Mouse (Mus musculus) heart, embryonic 10.5 days (tissue): Measurements from ENCODE around the gene Fzd2. TPM values are rescaled to one million over a fixed set of nuclear protein-coding genes. Genes with fewer than 3 reads are reported as not detected.
"Not testable (repeated sequence)": the region's sequence is repeated elsewhere in the genome, so short reads cannot be mapped to it uniquely, and the experiment has no call there.

ENCODE experiments used
- DNase-seq: peaks from one replicate; pipeline ENCODE4 v3.0.0-alpha.2; 2017; ENCODE audit warnings: low spot score
- H3K27ac ChIP-seq: fragments of 300-500 bp; sonication (generic); 2 replicates; pipeline ENCODE4 v1.5.1; 2016; ENCODE audit warnings: mild to moderate bottlenecking
- H3K27me3 ChIP-seq: fragments of 300-500 bp; sonication (generic); 2 replicates; pipeline ENCODE4 v1.6.1; 2016; ENCODE audit warnings: mild to moderate bottlenecking; ENCODE audit not compliant: poor library complexity, insufficient read depth, severe bottlenecking
- H3K36me3 ChIP-seq: fragments of 300-500 bp; sonication (generic); 2 replicates; pipeline ENCODE4 v1.6.1; 2016; ENCODE audit warnings: mild to moderate bottlenecking, moderate library complexity
- H3K4me1 ChIP-seq: fragments of 300-500 bp; sonication (generic); 2 replicates; pipeline ENCODE4 v1.6.1; 2016; ENCODE audit warnings: mild to moderate bottlenecking
- H3K4me3 ChIP-seq: fragments of 300-500 bp; sonication (generic); 2 replicates; pipeline ENCODE4 v1.5.1; 2016; ENCODE audit warnings: mild to moderate bottlenecking, moderate library complexity
- H3K9me3 ChIP-seq: fragments of 300-500 bp; sonication (generic); 2 replicates; pipeline ENCODE4 v1.6.1; 2016; ENCODE audit warnings: mild to moderate bottlenecking, moderate library complexity
- WGBS: fragments of 180-500 bp; shearing (Covaris S2); methylation state at CpG from one replicate; pipeline ENCODE4 v1.1.7; 2016; 5-methylcytosine and 5-hydroxymethylcytosine counted together
- polyA plus RNA-seq: library from polyadenylated mRNA; unstranded; fragments of >200 nt; fragmentation: Nextera tagmentation; extraction: Ambion mirVana; gene quantifications from 2 replicates; pipeline ENCODE4 v1.2.1, GENCODE M21; 2016

The Fzd2 gene
- polyA plus RNA-seq, 1 experiment from 2014 or later, result 34.5 TPM

DNA sequence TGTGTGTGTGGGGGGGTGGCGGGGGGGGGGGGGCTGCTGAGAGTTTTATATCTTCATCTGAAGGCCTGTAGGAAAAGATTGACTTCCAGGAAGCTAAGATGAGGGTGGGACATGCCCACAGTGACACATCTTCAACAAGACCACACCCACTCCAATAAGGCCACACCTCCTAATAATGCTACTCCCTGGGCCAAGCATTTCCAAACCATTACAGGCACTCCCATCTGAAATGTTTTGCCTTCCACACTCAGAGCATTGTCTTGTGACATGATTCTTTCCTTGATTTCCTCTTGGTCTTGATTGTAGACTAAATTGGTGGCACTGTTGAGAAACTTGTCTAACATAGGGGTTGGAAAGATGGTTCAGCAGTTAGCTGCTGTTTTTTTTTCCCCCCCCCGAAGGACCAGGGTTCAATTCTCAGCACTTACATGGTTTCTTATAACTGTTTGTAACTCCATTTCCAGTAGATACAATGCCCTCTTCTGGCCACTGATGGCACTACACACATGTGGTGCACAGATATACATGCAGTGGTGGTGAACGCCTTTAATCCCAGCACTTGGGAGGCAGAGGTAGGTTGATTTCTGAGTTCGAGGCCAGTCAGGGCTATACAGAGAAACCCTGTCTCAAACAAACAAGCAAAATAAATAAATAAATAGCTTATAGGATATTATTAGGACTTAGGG, 17.6 kb upstream of the Fzd2 start:
- DNase-seq, result no peak
- 87% methylated on average over 4 of the region's 4 CpGs for WGBS

DNA sequence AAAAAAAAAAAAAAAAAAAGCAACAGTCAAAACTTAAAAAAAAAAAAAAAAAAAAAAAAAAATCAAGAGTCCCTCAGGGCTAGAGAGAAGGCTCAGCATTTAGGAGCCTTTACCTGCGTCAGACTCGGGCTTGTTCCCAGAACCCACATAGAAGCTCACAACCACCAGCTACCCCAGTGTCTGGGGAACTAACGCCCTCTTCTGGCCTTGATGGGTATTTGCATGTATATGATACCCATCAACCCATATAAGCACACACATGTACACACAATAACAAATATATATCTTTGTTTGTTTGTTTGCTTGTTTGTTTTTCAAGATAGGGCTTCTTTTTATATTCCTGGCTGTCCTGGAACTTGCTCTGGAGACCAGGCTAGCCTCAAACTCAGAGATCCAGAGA, 16.6 kb upstream of the Fzd2 start:
- Histone ChIP-seq H3K4me3 (no peak overlapping the region), H3K4me1 (peaks cover 6% of the 10 kb centered on the region), H3K9me3 (no peaks in the 10 kb centered on the region), H3K27me3 (no peaks in the 10 kb centered on the region), H3K27ac (no peak overlapping the region), H3K36me3 (0 out of 2 replicates have a peak, but pooled peaks cover 8% of the 10 kb centered on the region)
- no peak for DNase-seq
- WGBS, result 74% methylated on average over 3 of the region's 3 CpGs

More for the DNA sequence above, 17.6 kb upstream of the Fzd2 start:
- H3K27ac ChIP-seq, result no peak overlapping the region
- H3K9me3 ChIP-seq, result no peaks in the 10 kb centered on the region
- no peaks in the 10 kb centered on the region for H3K27me3 ChIP-seq
- peaks cover 16% of the 10 kb centered on the region for H3K4me1 ChIP-seq
- H3K36me3 ChIP-seq, result 0 out of 2 replicates have a peak, but pooled peaks cover 8% of the 10 kb centered on the region
- no peak overlapping the region for H3K4me3 ChIP-seq

DNA sequence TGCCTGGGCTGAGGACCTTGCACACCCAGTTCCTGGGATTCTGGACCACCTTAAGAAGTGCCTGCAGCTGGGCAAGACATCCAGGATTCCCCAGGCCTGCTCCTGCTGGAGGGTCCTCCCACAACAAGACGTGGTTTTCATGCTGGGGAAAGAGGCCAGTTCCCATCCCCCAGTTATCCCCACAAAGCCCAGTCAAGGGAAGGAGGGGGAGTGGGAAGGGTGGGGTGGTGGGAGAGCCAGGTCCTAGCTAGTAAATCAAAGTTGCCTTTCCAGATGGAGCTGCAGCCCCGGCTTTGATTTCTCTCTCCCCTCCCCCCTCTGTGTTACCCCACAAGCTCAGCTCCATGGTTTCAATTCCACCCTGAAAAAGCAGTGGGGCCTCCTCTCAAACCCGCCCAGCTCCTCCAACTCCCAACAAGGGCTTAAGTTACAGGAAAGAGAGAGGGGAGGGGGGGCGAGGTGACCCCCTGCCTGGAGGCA, 8.8 kb upstream of the Fzd2 start:
- H3K36me3 ChIP-seq, result no peaks in the 10 kb centered on the region
- WGBS, result 26% methylated on average over 4 of the region's 4 CpGs
- peak overlapping the region; percentile 80 for H3K27ac ChIP-seq
- DNase-seq, result peak; percentile 64
- no peaks in the 10 kb centered on the region for H3K9me3 ChIP-seq
- peaks cover 11% of the 10 kb centered on the region for H3K4me1 ChIP-seq
- 0 out of 2 replicates have a peak, but pooled peaks cover 5% of the 10 kb centered on the region for H3K27me3 ChIP-seq
- H3K4me3 ChIP-seq, result peak overlapping the region; percentile 16; the same call in 1 of the 2 replicates

DNA sequence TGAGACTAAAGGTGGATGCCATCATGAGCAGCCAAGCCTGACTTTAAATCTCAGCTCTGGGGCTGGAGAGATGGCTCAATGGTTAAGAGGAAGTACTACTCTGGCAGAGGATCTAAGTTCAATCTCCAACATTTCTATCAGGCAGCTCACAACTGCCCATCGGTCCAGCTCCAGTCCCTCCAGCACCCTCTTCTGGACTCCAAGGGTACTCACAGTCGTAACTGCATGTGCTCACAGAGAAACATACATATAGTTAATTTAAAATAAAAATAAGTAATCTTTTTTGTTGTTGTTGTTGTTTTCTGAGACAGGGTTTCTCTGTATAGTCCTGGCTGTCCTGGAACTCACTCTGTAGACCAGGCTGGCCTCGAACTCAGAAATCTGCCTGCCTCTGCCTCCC, 4.3 kb upstream of the Fzd2 start:
- no peaks in the 10 kb centered on the region for H3K9me3 ChIP-seq
- H3K36me3 ChIP-seq, result no peaks in the 10 kb centered on the region
- no peak overlapping the region for H3K27ac ChIP-seq
- H3K4me1 ChIP-seq, result peaks cover 23% of the 10 kb centered on the region
- no peak overlapping the region for H3K4me3 ChIP-seq
- DNase-seq, result no peak
- WGBS, result 90% methylated on average over 3 of the region's 3 CpGs
- peaks cover 9% of the 10 kb centered on the region; the same call in 1 of the 2 replicates for H3K27me3 ChIP-seq

DNA sequence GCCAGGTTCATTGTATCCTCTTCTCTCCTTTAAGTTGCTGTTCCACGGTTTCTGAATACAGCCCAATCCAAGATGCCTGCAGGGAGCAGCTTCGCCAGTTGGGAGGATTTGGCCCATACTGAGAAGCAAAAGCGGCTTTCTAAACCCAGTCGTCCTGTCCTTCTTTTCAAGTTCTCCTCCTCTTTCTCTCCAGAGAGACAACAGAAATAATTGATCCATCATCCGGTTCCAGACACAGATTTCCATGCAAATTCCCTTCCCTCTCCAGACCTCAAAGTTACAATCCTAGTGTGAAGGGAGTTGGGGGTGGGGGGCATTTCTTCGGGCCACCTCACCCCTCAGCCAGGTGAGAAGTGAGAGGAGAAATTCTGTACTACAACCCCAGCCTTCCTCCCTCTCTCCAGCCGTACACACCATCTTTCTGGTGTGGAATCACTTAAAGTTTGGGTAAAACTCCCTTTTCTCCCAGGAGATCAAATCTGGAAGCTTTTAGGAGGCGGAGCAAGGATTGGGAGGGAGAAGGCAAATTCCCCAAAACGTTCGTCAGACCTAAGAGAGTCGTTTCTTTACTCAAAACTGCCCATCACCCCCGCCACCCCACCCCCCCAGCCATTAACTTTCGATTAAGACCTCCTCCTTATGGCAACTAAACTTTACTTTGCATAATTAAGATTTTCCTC, 1.2 kb upstream of the Fzd2 start:
- H3K9me3 ChIP-seq, result no peaks in the 10 kb centered on the region
- DNase-seq, result no peak
- H3K4me3 ChIP-seq, result peak overlapping the region; percentile 76
- peaks cover 23% of the 10 kb centered on the region; the same call in 1 of the 2 replicates for H3K4me1 ChIP-seq
- 4% methylated on average over 13 of the region's 13 CpGs for WGBS
- H3K36me3 ChIP-seq, result no peaks in the 10 kb centered on the region
- H3K27me3 ChIP-seq, result peaks cover 7% of the 10 kb centered on the region; the same call in 1 of the 2 replicates
- H3K27ac ChIP-seq, result peak overlapping the region; percentile 94

DNA sequence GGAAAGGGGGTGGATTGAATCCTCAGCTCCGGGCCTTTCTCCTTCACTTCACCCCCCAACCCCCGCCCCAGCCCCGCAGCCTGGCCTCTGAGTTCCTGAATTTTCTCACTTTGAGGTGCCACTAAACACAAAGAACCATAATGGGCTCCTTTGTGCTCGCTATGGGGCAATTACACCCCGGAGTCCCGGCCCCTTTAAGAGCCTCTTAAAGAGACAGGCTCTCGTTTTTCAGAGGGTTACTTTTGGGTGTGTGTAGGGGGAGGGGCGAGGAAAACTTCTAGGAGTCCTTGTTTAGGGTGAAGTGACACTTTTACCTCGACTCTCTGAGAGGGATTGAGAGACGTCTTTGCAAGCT, 723 bp upstream of the Fzd2 start:
- Histone ChIP-seq H3K4me1 (peaks cover 27% of the 10 kb centered on the region), H3K4me3 (peak overlapping the region; percentile 76), H3K27ac (peak overlapping the region; percentile 94), H3K9me3 (no peaks in the 10 kb centered on the region), H3K36me3 (no peaks in the 10 kb centered on the region), H3K27me3 (peaks cover 7% of the 10 kb centered on the region; the same call in 1 of the 2 replicates)
- no peak for DNase-seq
- 1% methylated on average over 10 of the region's 10 CpGs for WGBS

DNA sequence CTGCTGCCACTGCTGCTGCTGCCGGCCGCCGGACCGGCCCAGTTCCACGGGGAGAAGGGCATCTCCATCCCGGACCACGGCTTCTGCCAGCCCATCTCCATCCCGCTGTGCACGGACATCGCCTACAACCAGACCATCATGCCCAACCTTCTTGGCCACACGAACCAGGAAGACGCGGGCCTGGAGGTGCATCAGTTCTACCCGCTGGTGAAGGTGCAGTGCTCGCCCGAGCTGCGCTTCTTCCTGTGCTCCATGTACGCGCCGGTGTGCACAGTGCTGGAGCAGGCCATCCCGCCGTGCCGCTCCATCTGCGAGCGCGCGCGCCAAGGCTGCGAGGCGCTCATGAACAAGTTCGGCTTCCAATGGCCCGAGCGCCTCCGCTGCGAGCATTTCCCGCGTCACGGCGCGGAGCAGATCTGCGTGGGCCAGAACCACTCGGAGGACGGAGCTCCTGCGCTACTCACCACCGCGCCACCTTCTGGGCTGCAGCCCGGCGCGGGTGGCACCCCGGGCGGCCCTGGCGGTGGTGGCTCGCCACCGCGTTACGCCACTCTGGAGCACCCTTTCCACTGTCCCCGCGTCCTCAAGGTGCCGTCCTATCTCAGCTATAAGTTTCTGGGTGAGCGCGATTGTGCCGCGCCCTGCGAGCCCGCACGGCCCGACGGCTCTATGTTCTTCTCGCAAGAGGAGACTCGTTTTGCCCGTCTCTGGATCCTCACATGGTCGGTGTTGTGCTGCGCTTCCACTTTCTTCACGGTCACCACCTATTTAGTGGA, 769 bp downstream of the Fzd2 start:
- peaks cover 42% of the 10 kb centered on the region for H3K4me1 ChIP-seq
- H3K36me3 ChIP-seq, result no peaks in the 10 kb centered on the region
- DNase-seq, result peak; percentile 77
- H3K27me3 ChIP-seq, result peaks cover 7% of the 10 kb centered on the region; the same call in 1 of the 2 replicates
- under 1% methylated on average over 74 of the region's 74 CpGs for WGBS
- H3K9me3 ChIP-seq, result no peaks in the 10 kb centered on the region
- peak overlapping the region; percentile 94 for H3K27ac ChIP-seq
- peak overlapping the region; percentile 76 for H3K4me3 ChIP-seq

DNA sequence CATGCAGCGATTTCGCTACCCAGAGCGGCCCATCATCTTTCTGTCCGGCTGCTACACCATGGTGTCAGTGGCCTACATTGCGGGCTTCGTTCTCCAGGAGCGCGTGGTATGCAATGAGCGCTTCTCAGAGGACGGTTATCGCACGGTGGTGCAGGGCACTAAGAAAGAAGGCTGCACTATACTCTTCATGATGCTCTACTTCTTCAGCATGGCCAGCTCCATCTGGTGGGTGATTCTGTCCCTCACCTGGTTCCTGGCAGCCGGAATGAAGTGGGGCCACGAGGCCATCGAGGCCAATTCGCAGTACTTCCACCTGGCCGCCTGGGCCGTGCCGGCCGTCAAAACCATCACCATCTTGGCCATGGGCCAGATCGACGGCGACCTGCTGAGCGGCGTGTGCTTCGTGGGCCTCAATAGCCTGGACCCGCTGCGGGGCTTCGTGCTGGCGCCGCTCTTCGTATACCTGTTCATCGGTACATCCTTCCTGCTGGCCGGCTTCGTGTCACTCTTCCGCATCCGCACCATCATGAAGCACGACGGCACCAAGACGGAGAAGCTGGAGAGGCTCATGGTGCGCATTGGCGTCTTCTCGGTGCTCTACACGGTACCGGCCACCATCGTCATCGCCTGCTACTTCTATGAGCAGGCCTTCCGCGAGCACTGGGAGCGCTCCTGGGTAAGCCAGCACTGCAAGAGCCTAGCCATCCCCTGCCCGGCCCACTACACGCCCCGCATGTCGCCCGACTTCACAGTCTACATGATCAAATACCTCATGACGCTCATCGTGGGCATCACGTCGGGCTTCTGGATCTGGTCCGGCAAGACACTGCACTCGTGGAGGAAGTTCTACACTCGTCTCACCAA, 1.6 kb downstream of the Fzd2 start:
- H3K4me3 ChIP-seq, result peak overlapping the region; percentile 76
- H3K9me3 ChIP-seq, result no peaks in the 10 kb centered on the region
- peaks cover 51% of the 10 kb centered on the region for H3K4me1 ChIP-seq
- peaks cover 7% of the 10 kb centered on the region; the same call in 1 of the 2 replicates for H3K27me3 ChIP-seq
- peak overlapping the region; percentile 94 for H3K27ac ChIP-seq
- no peaks in the 10 kb centered on the region for H3K36me3 ChIP-seq
- peak; percentile 79 for DNase-seq
- WGBS, result under 1% methylated on average over 62 of the region's 62 CpGs

DNA sequence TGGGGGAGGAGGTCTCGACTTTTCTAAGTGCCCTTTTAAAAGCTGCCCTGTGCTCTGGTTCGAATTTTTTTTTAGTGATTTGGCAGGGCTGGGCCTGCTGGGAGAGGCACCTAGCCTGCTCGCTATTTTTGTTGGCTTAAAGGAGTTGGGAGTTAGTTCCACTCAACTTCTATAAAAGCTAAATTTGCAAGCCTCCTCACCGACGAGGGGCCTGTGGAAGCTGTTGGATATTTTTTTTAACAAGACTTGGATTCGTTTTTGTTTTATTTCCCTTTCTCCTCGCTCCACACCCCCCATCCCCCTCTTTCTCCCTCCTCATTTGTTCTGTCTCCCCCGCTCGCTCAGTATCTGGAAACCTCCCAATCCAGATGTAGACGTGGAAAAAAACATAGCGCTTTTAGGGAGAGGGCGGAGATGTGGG, 2.6 kb downstream of the Fzd2 start:
- WGBS, result under 1% methylated on average over 12 of the region's 12 CpGs
- no peaks in the 10 kb centered on the region for H3K36me3 ChIP-seq
- H3K4me3 ChIP-seq, result peak overlapping the region; percentile 76
- H3K27me3 ChIP-seq, result peaks cover 7% of the 10 kb centered on the region; the same call in 1 of the 2 replicates
- peak overlapping the region; percentile 94 for H3K27ac ChIP-seq
- peaks cover 60% of the 10 kb centered on the region for H3K4me1 ChIP-seq
- H3K9me3 ChIP-seq, result no peaks in the 10 kb centered on the region
- peak; percentile 73 for DNase-seq

DNA sequence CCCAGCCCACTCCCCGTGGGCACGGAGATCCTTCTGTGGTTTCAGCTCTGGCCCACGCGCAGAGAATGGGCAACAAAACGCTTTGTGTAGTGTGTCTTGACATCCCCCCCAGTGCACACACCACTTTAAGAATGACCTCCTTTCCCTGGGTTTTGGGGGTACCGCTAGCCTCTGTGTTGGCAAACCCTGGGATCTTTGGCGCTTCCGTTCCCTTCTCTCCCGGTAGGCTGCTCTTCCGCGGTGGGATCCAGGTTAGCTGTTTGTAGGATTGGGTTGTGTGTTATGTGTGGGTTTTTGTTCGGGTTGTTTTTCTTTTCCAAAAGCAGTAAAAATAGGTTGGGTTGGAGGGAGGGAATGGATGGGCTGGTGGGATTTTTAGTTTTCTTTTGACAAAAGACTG, 3.0 kb downstream of the Fzd2 start:
- H3K36me3 ChIP-seq, H3K9me3 ChIP-seq, DNase-seq, H3K27me3 ChIP-seq: not testable (repeated sequence)
- peak overlapping the region; percentile 76 for H3K4me3 ChIP-seq
- WGBS, result under 1% methylated on average over 12 of the region's 12 CpGs
- peak overlapping the region; percentile 94 for H3K27ac ChIP-seq
- peaks cover 63% of the 10 kb centered on the region for H3K4me1 ChIP-seq

DNA sequence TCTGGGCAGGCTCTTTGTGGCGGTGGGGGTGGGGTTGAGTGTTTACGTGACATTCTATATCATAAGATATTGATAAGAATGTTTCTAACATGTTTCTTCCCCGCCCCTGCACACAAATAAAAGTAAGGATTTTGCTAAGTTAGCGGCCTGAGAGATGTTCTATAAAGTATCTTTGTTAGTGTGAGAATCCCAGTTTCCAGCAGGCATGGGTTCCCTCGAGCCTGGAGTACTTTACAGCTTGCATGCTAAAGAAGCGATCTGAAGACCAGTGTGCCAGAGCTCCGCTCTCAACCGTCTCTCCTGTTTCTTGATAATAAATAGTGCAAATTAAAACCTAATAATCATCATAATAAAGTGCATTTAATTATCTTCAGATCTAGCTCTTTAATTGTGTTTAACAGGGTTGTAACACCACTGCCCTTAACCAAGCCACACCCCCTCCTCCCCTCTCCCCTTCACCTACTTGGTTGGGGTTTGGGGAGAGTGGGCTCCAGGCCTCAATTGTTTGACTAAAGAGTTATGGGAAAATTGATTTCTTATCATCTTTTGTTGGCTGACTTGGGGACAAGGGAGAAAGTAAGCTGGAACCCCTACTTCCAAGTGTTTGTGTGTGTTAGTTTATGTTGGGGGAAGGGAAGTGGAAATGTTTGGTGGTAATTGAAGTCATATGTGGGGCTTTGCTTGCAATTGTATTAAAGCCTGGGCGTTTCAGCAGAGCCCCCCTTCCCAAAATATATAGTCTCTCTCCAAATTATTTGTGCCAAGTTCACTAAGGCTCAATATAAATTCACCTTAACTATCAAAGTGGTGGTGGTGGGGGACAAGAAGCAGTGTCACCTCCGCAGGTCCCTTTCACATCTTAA, 3.7 kb downstream of the Fzd2 start:
- H3K27ac ChIP-seq, result peak overlapping the region; percentile 68
- WGBS, result 14% methylated on average over 10 of the region's 10 CpGs
- peaks cover 57% of the 10 kb centered on the region for H3K4me1 ChIP-seq
- H3K9me3 ChIP-seq, result no peaks in the 10 kb centered on the region
- H3K4me3 ChIP-seq, result peak overlapping the region; percentile 76
- H3K36me3 ChIP-seq, result no peaks in the 10 kb centered on the region
- DNase-seq, result no peak
- peaks cover 7% of the 10 kb centered on the region; the same call in 1 of the 2 replicates for H3K27me3 ChIP-seq
